Mouse (Mus musculus) CH12.LX (cell line): Measurements from ENCODE around the gene Maip1. TPM values are rescaled to one million over a fixed set of nuclear protein-coding genes. Genes with fewer than 3 reads are reported as not detected.

Source experiments
- DNase-seq: peaks from one replicate; pipeline ENCODE4 v3.0.0-alpha.2; 2013; ENCODE audit errors: extremely low read depth
- H3K27ac ChIP-seq: 2 replicates; pipeline ENCODE4 v1.5.1; 2012; ENCODE audit warnings: low read depth, mild to moderate bottlenecking, control low read depth, moderate library complexity; ENCODE audit not compliant: insufficient read depth
- H3K27me3 ChIP-seq: replicated peaks from 2 replicates; pipeline ENCODE3; 2012; ENCODE audit warnings: inconsistent platforms
- H3K36me3 ChIP-seq, 2 experiments: replicated peaks in 1 of 2; 2 replicates each; pipeline versions ENCODE3 to v1.6.1; 2012; ENCODE audit warnings: inconsistent platforms in 1 of 2, low read length in 1 of 2, mild to moderate bottlenecking in 1 of 2, mixed read lengths in 1 of 2, moderate library complexity in 1 of 2; ENCODE audit not compliant: control insufficient read depth in 1 of 2, insufficient read depth in 1 of 2
- H3K4me1 ChIP-seq, 2 experiments: 2 replicates each; pipeline ENCODE4 v1.6.1; 2012; ENCODE audit warnings: inconsistent platforms in 1 of 2, moderate library complexity in 1 of 2; ENCODE audit not compliant: insufficient read depth in 2 of 2, control insufficient read depth in 1 of 2
- H3K4me2 ChIP-seq: 2 replicates; pipeline ENCODE4 v1.6.1; 2012; ENCODE audit warnings: low read depth, mild to moderate bottlenecking, control low read depth; ENCODE audit not compliant: poor library complexity, insufficient read depth, severe bottlenecking
- H3K4me3 ChIP-seq, 3 experiments: fragments of 150-350 bp in 1 of 3; sonication (generic) in 1 of 3; replicated peaks in 1 of 3; 2 replicates each; pipeline versions ENCODE3 to v1.5.1; 2011 to 2012; ENCODE audit warnings: low read depth in 2 of 3, low read length in 2 of 3, mild to moderate bottlenecking in 2 of 3, moderate library complexity in 2 of 3, control low read depth in 1 of 3, improper control_type of control experiment in 1 of 3, inconsistent platforms in 1 of 3, mixed read lengths in 1 of 3; ENCODE audit not compliant: poor library complexity in 1 of 3
- H3K79me2 ChIP-seq: replicated peaks from 2 replicates; pipeline ENCODE4 v1.6.1; 2012; ENCODE audit warnings: mild to moderate bottlenecking, moderate library complexity; ENCODE audit not compliant: control insufficient read depth, poor library complexity, insufficient read depth, severe bottlenecking; ENCODE audit errors: extremely low read depth
- H3K9ac ChIP-seq: 2 replicates; pipeline ENCODE4 v1.6.1; 2012; ENCODE audit warnings: low read depth, mild to moderate bottlenecking, control low read depth, moderate library complexity; ENCODE audit not compliant: insufficient read depth
- H3K9me3 ChIP-seq: replicated peaks from 2 replicates; pipeline ENCODE3; 2012; ENCODE audit warnings: low read length, inconsistent platforms, mixed read lengths
- CHD1 ChIP-seq: IDR thresholded peaks from 2 replicates; pipeline ENCODE4 v1.6.1; 2012; ENCODE audit warnings: low read depth, low read length, improper control_type of control experiment, inconsistent platforms
- CTCF ChIP-seq, 2 experiments: IDR thresholded peaks in 1 of 2; conservative IDR thresholded peaks in 1 of 2; 2 replicates each; pipeline ENCODE4 v1.5.1; 2011 to 2012; ENCODE audit warnings: low read depth in 2 of 2, low read length in 2 of 2, improper control_type of control experiment in 1 of 2, inconsistent platforms in 1 of 2, mild to moderate bottlenecking in 1 of 2, moderate library complexity in 1 of 2
- ELF1 ChIP-seq: IDR thresholded peaks from 2 replicates; pipeline ENCODE4 v1.6.1; 2014; ENCODE audit warnings: low read depth, mild to moderate bottlenecking, inconsistent platforms, low read length, improper control_type of control experiment
- ETS1 ChIP-seq: conservative IDR thresholded peaks from 2 replicates; pipeline ENCODE4 v1.6.1; 2012; ENCODE audit warnings: low read depth, mild to moderate bottlenecking, inconsistent platforms, low read length, improper control_type of control experiment, moderate library complexity
- GABPA ChIP-seq: IDR thresholded peaks from 2 replicates; pipeline ENCODE4 v1.6.1; 2012; ENCODE audit warnings: low read depth, low read length, improper control_type of control experiment, inconsistent platforms; ENCODE audit not compliant: insufficient replicate concordance
- KAT2A ChIP-seq: IDR thresholded peaks from 2 replicates; pipeline ENCODE4 v1.6.1; 2012; ENCODE audit warnings: low read length, improper control_type of control experiment, inconsistent platforms; ENCODE audit not compliant: insufficient replicate concordance
- MAFK ChIP-seq: IDR thresholded peaks from 2 replicates; pipeline ENCODE4 v1.6.1; 2011; ENCODE audit warnings: low read length, improper control_type of control experiment; ENCODE audit not compliant: insufficient replicate concordance
- MAZ ChIP-seq: IDR thresholded peaks from 2 replicates; pipeline ENCODE4 v1.6.1; 2012; ENCODE audit warnings: low read depth, mild to moderate bottlenecking, inconsistent platforms, low read length, improper control_type of control experiment, moderate library complexity
- MYC ChIP-seq: IDR thresholded peaks from 2 replicates; pipeline ENCODE4 v1.6.1; 2011; ENCODE audit warnings: low read depth, mild to moderate bottlenecking, improper control_type of control experiment, low read length
- POLR2AphosphoS2 ChIP-seq: IDR thresholded peaks from 2 replicates; pipeline ENCODE4 v1.6.1; 2011; ENCODE audit warnings: low read depth, low read length, improper control_type of control experiment
- RAD21 ChIP-seq: IDR thresholded peaks from 2 replicates; pipeline ENCODE4 v1.6.1; 2011; ENCODE audit warnings: low read depth, mild to moderate bottlenecking, low read length, improper control_type of control experiment, moderate library complexity
- SIN3A ChIP-seq: IDR thresholded peaks from 2 replicates; pipeline ENCODE4 v1.6.1; 2012; ENCODE audit warnings: low read length, improper control_type of control experiment, inconsistent platforms
- TBP ChIP-seq: conservative IDR thresholded peaks from 2 replicates; pipeline ENCODE4 v1.6.1; 2011; ENCODE audit warnings: low read depth, low read length, improper control_type of control experiment
- UBTF ChIP-seq: IDR thresholded peaks from 2 replicates; pipeline ENCODE4 v1.6.1; 2012; ENCODE audit warnings: low read depth, mild to moderate bottlenecking, inconsistent platforms, low read length, improper control_type of control experiment, moderate library complexity
- USF1 ChIP-seq: IDR thresholded peaks from 2 replicates; pipeline ENCODE4 v1.6.1; 2014; ENCODE audit warnings: low read depth, mild to moderate bottlenecking, inconsistent platforms, low read length, improper control_type of control experiment
- USF2 ChIP-seq: conservative IDR thresholded peaks from 2 replicates; pipeline ENCODE4 v1.6.1; 2011; ENCODE audit warnings: low read depth, low read length, improper control_type of control experiment
- ZC3H11A ChIP-seq: IDR thresholded peaks from 2 replicates; pipeline ENCODE4 v1.6.1; 2012; ENCODE audit warnings: low read depth, mild to moderate bottlenecking, inconsistent platforms, low read length, improper control_type of control experiment
- ZKSCAN1 ChIP-seq: IDR thresholded peaks from 2 replicates; pipeline ENCODE4 v1.6.1; 2012; ENCODE audit warnings: low read depth, inconsistent platforms, low read length, improper control_type of control experiment, borderline replicate concordance
- ZMIZ1 ChIP-seq: IDR thresholded peaks from 2 replicates; pipeline ENCODE4 v1.6.1; 2012; ENCODE audit warnings: low read depth, mild to moderate bottlenecking, inconsistent platforms, low read length, improper control_type of control experiment
- ZNF384 ChIP-seq: IDR thresholded peaks from 2 replicates; pipeline ENCODE4 v1.6.1; 2012; ENCODE audit warnings: low read depth, low read length, improper control_type of control experiment, inconsistent platforms
- dilution Hi-C: fragments of 300-500 bp; cut with MboI; formaldehyde crosslinking; loops from 2 replicates; pipeline ENCODE4 v1.14.3; 2020; ENCODE audit warnings: low sequenced_read_pairs; ENCODE audit not compliant: extremely low pct_unique_long_range_greater_than_20kb, extremely low pct_ligation_motif_present
- in situ Hi-C: fragments of 300-500 bp; cut with MboI; formaldehyde crosslinking; loops from 3 replicates; pipeline ENCODE4 v1.14.3; 2019; ENCODE audit warnings: low sequenced_read_pairs, low pct_ligation_motif_present, low pct_unique_long_range_greater_than_20kb, mixed read lengths
- polyA plus RNA-seq: library from polyadenylated mRNA; unstranded; fragments of >175 nt; gene quantifications from 2 replicates; pipeline ENCODE4 v1.2.1, GENCODE M21; 2012; ENCODE audit warnings: low read depth; ENCODE audit not compliant: insufficient read length
- total RNA-seq, 2 experiments: library from RNA; depleted of rRNA; stranded (reverse); fragments of 300-350 nt in 1 of 2; fragments of >200 nt in 1 of 2; gene quantifications; 2 replicates each; pipeline ENCODE4 v1.2.3; 2012 to 2014

Maip1 gene
- total and polyA plus RNA-seq, 3 experiments, result 7.0 to 15.5 (median 13.9) TPM

DNA sequence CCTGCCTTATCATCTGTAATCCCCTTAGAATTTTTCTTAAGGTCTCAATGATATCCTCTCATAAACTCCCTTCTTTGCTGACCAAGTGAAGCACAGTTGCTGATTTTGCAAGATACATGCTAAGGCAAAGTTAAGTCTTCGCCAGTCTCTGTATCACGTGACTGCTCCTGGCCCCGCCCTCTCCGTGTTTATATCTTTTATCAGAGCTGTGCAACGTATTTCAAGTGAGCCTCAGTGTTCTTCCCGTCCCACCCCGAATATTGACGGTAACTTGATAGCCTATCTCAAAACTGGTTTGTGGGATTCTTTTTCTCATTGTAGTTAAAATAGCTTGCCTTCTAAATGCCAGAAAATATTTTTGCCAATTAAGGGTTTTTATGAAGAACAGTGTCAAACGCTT is 30.3 kb downstream of the Maip1 start:
- in situ Hi-C loops, result no loop called here
- Histone ChIP-seq H3K4me3 (no peak overlapping the region), H3K4me2 (no peak overlapping the region), H3K27ac (no peak overlapping the region), H3K9me3 (no peaks in the 10 kb centered on the region), H3K4me1 (peaks cover 0 to 4% of the 10 kb centered on the region in 2 experiments; a peak in 1 of 4 replicates), H3K79me2 (no peaks in the 10 kb centered on the region), H3K9ac (no peak overlapping the region), H3K36me3 (no peaks in the 10 kb centered on the region), H3K27me3 (no peaks in the 10 kb centered on the region)
- TF ChIP-seq USF1 (peak; percentile 17; the same call in 1 of the 2 replicates), CHD1 (no peak), ZNF384 (no peak)
- dilution Hi-C loops, result no loop called here
- DNase-seq, result no peak

GRCm38 (mm10) chr1:57436954-57437353 is 30.8 kb downstream of the Maip1 start:
- no peak for DNase-seq
- no peak overlapping the region for H3K9ac ChIP-seq
- no peak overlapping the region for H3K4me2 ChIP-seq
- H3K79me2 ChIP-seq, result no peaks in the 10 kb centered on the region
- H3K27ac ChIP-seq, result no peak overlapping the region
- no peak overlapping the region for H3K4me3 ChIP-seq
- dilution Hi-C loops (no loop called here), in situ Hi-C loops (no loop called here)
- H3K4me1 ChIP-seq, result peaks cover 0 to 4% of the 10 kb centered on the region in 2 experiments; a peak in 1 of 4 replicates
- no peak for TF ChIP-seq POLR2AphosphoS2
- no peak for TF ChIP-seq ELF1
- TF ChIP-seq GABPA, result no peak
- no peak for TF ChIP-seq ZMIZ1
- no peak for TF ChIP-seq MAZ
- no peak for TF ChIP-seq RAD21
- no peak for TF ChIP-seq KAT2A
- TF ChIP-seq ZNF384, result no peak
- no peak for TF ChIP-seq UBTF
- TF ChIP-seq ZKSCAN1, result no peak
- no peak for TF ChIP-seq SIN3A
- TF ChIP-seq TBP, result no peak
- TF ChIP-seq USF1, result no peak
- TF ChIP-seq MAFK, result no peak
- no peak for TF ChIP-seq MYC
- TF ChIP-seq CTCF (conservative IDR thresholded peaks at IDR 0.05 in 1 of 2, IDR thresholded peaks at IDR 0.05 in 1 of 2; ENCODE audit: low read depth in 2 of 2, low read length in 2 of 2), result no peak
- TF ChIP-seq USF2, result no peak
- no peak for TF ChIP-seq ZC3H11A
- TF ChIP-seq ETS1, result no peak
- H3K27me3 ChIP-seq, result no peaks in the 10 kb centered on the region
- H3K9me3 ChIP-seq, result no peaks in the 10 kb centered on the region
- no peaks in the 10 kb centered on the region for H3K36me3 ChIP-seq
